Mouse (Mus musculus) heart, adult 11 months (tissue): ENCODE measurements around the gene Scgb1b19.
"Not testable (repeated sequence)": the region's sequence is repeated elsewhere in the genome, so short reads cannot be mapped to it uniquely, and the experiment has no call there.

ENCODE experiments used
- DNase-seq: peaks from one replicate; pipeline ENCODE4 v3.0.0; 2022

Scgb1b19 gene

DNA sequence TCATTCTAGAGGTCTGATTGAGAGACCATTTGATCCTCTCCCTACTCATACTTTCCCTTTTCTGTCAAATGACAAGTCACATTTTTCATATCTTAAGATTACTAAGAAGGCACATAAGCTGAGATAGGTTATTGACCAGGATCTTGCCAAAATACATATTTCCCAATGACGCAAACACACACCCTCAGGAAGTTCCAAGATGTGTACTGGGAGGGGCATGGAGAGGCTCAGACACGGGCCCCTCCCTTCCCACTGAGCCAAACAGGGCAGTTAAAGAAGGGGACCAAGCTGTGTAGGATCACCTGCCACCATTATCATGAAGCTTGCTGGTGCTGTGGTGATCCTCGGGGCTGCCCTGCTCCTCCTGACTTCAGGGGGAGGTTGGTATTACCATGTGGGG is at the start of gene Scgb1b19:
Gene Scgb1b19 (plus strand): TSS at position 301 of the 400 bp plus-strand sequence.
- DNase-seq: peak; percentile 82

GRCm38 (mm10) chr7:33280238-33280637 is 6.9 kb upstream of the Scgb1b19 start, which contains the start of gene Scgb2b19:
Gene Scgb2b19, minus strand, starts transcription at chr7:33280338.
- not testable (repeated sequence) for DNase-seq
